Mouse (Mus musculus) layer of hippocampus, adult 9-10 months (tissue): Measurements from ENCODE around the gene Brk1.

ENCODE experiments used
- DNase-seq: peaks from one replicate; pipeline ENCODE4 v3.0.0; 2022; ENCODE audit warnings: low spot score

Brk1 gene

DNA sequence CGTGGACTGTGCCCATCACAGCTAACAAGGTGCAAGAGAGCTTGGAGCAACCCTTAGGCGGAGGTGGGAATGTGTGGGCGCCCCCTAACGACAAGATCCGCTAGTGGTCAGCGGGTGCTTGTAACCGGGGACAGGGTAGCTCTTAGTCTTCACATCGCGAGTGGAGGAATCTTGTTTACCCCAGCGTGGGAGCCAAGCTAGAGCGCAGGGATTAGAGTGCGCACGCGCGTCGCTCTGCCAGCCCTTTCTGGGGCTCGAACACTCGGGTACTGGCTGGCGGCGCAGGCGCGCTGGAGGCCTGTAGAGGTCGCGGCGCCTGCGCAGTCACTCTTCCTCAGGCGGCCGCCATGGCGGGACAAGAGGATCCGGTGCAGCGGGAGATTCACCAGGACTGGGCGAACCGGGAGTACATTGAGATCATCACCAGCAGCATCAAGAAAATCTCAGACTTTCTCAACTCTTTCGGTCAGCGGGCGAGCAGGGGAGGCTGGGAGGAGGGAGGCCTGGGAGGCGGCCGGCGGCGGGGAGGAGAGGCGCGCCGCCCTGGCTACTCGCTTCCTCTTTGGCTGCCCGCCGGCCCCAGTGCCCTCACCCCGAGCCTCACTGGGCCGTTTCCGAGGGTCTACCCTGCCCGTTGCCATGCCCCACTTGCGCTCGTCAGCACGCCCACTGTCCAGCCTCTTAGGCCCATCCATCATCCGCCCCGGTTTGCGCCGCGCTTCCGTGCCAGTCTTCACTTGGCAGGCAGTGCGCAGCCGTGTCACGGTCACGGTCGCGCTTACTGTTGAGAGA, at the start of gene Brk1:
Gene Brk1 (plus strand): TSS at position 341 of the 792 bp plus-strand sequence.
- DNase-seq = peak; percentile 78

- no peak for DNase-seq
Observed at GRCm38 (mm10) chr6:113559736-113560135, 44.8 kb upstream of the Brk1 start.

DNA sequence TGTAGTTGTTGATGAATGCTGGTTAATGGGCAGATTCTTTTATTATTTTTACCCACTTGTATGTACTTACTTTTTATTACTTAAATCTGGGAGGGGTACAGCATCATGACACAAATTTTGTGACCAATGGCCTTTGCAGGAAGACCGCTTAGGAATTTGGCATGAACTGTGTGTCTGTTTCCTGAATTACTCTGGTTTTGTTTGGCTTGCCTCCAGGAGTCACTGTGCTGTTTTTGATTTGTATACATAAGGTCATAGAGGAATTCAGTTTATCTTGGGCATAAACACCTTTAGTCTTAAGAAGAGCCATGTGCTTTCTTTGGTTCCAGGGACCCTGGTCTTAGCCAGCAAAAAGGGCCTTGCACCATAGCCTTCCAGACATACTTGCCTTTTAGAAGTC, 40.0 kb upstream of the Brk1 start:
- DNase-seq = no peak

DNA sequence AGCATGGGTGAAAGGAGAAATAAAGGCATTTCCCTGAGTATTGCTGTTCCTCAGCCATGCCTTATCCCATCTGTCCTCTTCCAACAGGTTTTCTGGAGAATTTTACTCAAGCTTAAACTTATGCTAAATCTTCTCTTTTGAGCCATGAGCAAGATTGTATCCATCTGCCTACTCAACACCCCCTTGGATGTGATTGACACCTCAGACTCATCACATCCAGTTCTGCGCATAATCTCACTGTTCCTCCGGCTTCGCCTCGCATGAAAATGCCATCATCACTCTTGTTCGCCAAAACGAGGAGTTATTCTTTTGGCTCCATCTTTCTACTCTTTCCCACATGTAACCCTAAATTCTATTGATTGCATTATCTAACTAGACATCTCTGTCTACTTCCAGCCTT, 28.5 kb upstream of the Brk1 start:
- peak; percentile 20 for DNase-seq

DNA sequence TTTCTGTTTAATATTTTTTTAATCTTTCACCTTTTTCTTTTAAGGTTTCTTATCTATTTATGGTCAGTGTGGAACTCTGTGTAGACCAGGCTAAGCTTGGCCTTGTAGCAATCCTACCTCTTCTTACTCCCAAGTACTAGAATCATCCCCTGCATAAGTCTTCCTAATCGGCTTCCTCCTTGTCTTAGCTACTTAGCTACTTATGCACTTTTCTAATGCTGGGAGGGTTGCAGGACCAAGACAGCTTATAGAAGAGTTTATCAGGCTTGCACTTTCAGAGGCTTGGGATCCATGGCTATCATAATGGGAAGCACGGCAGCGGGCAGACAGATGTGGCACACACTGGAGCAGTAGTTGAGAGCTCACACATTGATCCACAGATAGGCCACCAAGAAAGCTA, 25.3 kb upstream of the Brk1 start:
- DNase-seq = no peak

DNA sequence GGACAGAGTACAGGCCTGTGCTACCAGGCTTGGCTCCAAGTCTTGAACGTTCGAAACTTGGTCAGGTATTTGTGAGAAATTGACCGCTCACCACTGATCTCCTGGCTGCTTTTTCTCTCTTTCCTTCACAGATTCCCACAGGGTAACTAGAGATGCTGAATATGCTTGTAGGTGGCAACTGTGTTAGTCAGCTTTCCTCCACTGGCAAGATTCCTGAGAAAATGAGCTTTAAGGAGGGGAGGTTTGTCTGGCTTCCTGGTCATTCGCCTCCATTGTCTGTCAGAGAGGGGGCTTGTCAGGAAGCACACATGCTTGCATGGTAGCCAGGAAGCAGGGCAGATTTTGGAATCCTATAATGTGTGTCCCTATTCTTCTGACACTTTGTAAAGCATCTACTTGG, 21.5 kb upstream of the Brk1 start:
- no peak for DNase-seq

DNA sequence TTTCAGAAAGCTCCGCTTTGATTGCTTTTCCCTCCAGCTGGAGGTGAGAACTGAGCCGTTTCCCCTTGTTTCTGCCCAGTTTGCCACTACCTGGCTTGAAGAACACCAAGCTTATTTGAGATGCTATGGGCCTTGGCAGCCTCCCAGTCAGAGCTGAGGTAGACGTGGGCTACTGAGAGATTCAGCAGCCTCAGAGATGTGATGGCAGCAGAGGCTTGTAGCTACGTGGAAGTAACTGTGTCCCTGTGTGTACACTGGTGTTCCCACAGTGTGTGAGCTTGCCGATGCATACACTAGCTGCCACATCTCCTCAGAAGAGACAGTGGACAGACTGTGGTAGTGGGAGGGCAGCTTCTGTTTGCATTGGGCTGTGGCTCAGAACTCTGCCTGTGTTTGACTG, 19.5 kb upstream of the Brk1 start:
- DNase-seq = no peak

- DNase-seq = no peak
Observed at GRCm38 (mm10) chr6:113586466-113587183, 17.9 kb upstream of the Brk1 start.

DNA sequence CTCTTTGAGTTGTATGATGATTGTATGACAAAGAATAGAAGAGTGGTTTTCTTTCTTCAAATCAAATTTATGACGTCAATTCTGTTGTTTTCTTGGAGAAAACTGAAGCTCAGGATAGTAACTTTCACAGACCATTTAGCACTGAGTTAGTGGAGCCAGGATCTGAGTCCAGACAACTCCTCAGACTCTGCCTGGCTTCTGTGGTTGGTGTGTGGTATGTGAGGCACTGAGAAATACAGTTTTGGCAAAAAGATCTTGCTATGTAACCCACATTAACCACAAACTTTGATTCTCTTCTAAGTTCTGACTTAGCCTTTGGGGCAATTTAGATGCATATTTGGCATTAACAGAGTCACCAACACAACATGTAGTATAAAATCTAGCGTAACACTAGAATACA, 11.9 kb upstream of the Brk1 start:
- DNase-seq = no peak

GRCm38 (mm10) chr6:113597945-113598344, 6.6 kb upstream of the Brk1 start:
- DNase-seq = no peak

DNA sequence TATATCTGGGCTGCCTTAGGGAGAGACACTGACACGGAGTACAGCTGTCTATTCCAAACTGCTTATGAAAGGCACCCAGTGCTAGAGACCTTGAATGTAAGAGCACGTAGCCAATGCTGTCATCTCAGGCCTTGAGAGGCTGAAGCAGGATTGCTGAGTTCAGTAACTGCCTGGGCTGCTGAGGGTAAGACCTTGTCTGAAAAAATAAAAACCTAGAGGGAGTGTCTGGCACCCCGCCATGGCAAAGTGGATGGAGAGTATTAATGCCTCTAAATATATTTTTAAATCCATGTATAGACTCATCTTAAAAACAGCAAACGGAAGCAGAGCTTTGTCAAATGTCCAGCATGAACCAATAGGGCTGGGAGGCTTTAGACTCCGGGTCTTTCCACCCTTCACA, 4.7 kb upstream of the Brk1 start:
- no peak for DNase-seq

GRCm38 (mm10) chr6:113600543-113601139, 3.9 kb upstream of the Brk1 start, which contains the start of gene Fancd2os:
Fancd2os (minus strand) TSS chr6:113600715.
- DNase-seq = no peak

GRCm38 (mm10) chr6:113602821-113603220, 1.8 kb upstream of the Brk1 start:
- DNase-seq = no peak

GRCm38 (mm10) chr6:113603993-113604392, 579 bp upstream of the Brk1 start:
- no peak for DNase-seq

DNA sequence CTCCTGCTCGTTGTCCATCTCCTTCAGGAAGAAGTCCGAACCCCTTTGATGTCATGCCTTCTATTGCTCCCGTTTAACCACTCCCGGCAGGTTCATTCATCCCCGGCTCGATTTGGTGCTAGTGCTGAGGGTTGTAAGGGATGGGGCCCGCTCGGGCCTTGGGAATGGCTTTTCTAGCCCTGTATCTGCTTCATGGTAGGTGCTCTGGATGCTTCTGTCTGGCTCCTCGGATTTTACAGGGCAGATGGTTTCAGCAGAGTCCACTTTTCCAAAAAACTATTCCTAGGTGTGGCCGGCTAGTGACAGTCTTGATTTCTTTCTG, 613 bp downstream of the Brk1 start:
- DNase-seq = no peak

GRCm38 (mm10) chr6:113608871-113609270, 4.3 kb downstream of the Brk1 start:
- no peak for DNase-seq

- no peak for DNase-seq
Observed at GRCm38 (mm10) chr6:113609293-113609692, 4.7 kb downstream of the Brk1 start.

GRCm38 (mm10) chr6:113612258-113612969, 7.8 kb downstream of the Brk1 start:
- DNase-seq = no peak

DNA sequence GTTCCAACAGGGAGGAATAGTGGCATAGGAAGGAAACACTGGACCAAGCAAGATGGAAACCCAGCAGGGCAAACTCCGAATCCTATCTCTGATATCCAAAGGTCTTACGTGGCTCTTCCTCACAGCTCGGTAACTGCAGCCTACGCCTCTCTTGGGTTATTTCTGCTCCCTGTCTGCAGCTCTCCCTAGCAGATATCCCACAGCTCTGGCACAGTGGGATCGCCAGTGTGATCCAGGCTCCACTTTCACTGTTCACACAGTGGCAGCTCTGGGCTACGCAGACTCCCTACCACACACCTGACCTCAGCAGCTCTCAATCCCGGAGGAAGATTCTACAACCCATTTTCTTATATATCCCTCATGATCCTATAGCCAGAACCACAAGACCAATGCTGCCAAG, 9.6 kb downstream of the Brk1 start:
- DNase-seq = no peak

DNA sequence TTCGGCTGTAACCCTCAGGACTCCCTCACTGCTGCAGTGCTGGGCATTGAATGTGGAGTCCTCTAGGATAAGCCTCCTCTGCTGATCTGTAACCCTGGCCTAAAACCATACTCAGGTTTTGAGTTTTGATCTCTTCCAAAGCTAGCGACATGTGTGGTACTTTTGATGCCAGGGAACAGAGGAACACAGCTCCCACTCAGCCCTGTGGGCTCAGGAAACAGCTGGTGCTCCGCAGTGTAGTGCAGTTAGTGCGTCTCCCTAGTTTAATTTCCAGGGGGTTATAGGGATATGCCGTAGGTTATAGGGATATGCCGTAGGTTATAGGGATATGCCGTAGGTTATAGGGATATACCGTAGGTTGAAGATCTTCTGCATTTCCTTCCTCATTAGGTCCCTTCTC, 10.4 kb downstream of the Brk1 start:
- no peak for DNase-seq

DNA sequence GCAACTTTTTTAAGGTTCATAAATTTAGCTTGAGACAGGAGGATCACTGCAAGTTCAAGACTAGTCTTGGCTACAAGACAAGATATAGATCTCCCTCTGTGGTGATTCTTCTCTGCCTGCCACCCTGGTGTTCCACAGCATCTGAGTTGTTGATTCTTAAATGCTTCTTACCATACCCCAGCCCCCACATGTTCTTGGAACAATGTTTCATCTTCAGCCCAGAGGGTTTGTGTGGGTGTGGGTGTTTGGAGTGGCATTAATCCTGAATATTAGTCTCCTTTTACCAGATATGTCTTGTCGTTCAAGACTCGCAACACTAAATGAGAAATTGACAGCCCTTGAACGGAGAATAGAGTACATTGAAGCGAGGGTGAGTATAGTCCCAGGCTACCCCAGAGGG, 10.9 kb downstream of the Brk1 start:
- no peak for DNase-seq

DNA sequence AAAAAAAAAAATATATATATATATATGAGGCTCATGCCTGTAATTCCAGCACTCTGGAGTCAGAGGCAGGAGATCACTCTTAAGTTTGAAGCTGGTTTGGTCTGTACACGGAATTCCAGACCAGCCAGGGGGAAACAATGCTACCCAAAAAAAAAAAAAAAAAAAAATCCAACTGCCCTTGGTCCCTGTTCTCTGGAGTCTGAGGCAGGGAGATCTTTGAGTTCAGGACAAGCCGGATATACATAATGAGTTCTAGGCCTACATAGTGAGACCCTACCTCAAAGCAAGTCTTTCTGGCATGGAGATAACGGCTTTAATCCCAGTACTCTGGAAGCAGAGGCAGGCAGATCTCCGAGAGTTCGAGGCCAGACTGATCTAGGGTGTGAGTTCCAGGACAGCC, 18.8 kb downstream of the Brk1 start:
- no peak for DNase-seq
